Comparison of ENCODE assay signal across 15 mouse cellular contexts in genomic region chr5:143586386-143586785, GRCm38 (mm10).
"Had no signal": no experiment of that assay in that cellular context is flagged by ENCODE, and none has a peak within 500 bp of the region (broad histone marks: within the 10 kb centered on the region; RNA-seq: fewer than 3 reads in every experiment).

No protein-coding gene starts in this region.

- H3K9ac ChIP-seq: limb, embryonic 15.5 days; liver, embryonic 12.5 days; midbrain, embryonic 12.5 days; neural tube, embryonic 13.5 days; stomach, embryonic 15.5 days had no signal

- H3K4me3 ChIP-seq: left cerebral cortex, adult 2 months; limb, embryonic 15.5 days; liver, embryonic 12.5 days; megakaryocyte, embryonic 14.5 days; midbrain, embryonic 12.5 days; neural tube, embryonic 13.5 days; stomach, embryonic 15.5 days had no signal

- H3K4me1 ChIP-seq: liver, embryonic 12.5 days had no signal

- ATAC-seq: hindbrain, embryonic 16.5 days; inflammation-experienced regulatory T-cells, adult 6 months; intestine, postnatal 0 days; liver, embryonic 12.5 days; midbrain, embryonic 16.5 days had no signal

- H3K36me3 ChIP-seq: limb, embryonic 15.5 days; liver, embryonic 12.5 days; midbrain, embryonic 12.5 days; neural tube, embryonic 13.5 days; stomach, embryonic 15.5 days had no signal

- H3K9me3 ChIP-seq: limb, embryonic 15.5 days; liver, embryonic 12.5 days; midbrain, embryonic 12.5 days; neural tube, embryonic 13.5 days; stomach, embryonic 15.5 days had no signal

- H3K27ac ChIP-seq: left cerebral cortex, adult 2 months; limb, embryonic 15.5 days; liver, embryonic 12.5 days; macrophage; midbrain, embryonic 12.5 days; neural tube, embryonic 13.5 days; stomach, embryonic 15.5 days had no signal

- DNase-seq: right cerebral cortex, postnatal 14 days; thymus, adult 2 months; thymus, postnatal 36 days had no signal

- H3K27me3 ChIP-seq: limb, embryonic 15.5 days; midbrain, embryonic 12.5 days; neural tube, embryonic 13.5 days; stomach, embryonic 15.5 days had no signal

- H3K4me2 ChIP-seq: limb, embryonic 15.5 days; liver, embryonic 12.5 days; midbrain, embryonic 12.5 days; neural tube, embryonic 13.5 days; stomach, embryonic 15.5 days had no signal
